Mouse (Mus musculus) adrenal gland, postnatal 10 days (tissue): ENCODE data around the gene Nfix. TPM values are rescaled to one million over a fixed set of nuclear protein-coding genes. Genes with fewer than 3 reads are reported as not detected.

Experiments used
- DNase-seq: peaks from one replicate; pipeline ENCODE4 v3.0.0; 2021; ENCODE audit warnings: mixed read lengths
- total RNA-seq, 2 experiments: library from RNA; stranded (reverse); gene quantifications; 2 replicates each; pipeline ENCODE4 v1.2.3; 2021

The Nfix gene
- total RNA-seq, 2 experiments from 2014 or later, result 145 to 200 TPM

- DNase-seq, result no peak
Measured at GRCm38 (mm10) chr8:84766422-84766821, 33.7 kb downstream of the Nfix start.

DNA sequence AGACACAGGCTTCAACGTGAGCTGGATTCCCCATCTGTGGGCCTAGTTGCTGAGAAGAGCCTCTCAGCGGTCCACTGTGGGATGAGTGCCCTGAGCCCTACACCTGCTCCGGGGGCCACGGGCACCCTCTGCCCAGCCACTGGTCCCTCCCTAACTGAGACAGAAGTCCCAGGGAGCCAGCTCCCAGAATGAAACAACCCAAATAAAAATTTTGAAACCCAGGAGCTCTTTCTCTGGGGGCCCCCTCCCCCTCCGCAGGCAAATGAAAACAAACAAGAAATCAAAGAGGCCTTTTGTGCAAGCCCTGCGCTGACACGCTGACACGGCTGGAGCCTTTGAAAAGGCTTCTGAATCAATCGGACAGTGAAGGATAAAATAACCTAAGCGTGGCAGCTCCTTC, 34.5 kb downstream of the Nfix start:
- DNase-seq, result no peak

DNA sequence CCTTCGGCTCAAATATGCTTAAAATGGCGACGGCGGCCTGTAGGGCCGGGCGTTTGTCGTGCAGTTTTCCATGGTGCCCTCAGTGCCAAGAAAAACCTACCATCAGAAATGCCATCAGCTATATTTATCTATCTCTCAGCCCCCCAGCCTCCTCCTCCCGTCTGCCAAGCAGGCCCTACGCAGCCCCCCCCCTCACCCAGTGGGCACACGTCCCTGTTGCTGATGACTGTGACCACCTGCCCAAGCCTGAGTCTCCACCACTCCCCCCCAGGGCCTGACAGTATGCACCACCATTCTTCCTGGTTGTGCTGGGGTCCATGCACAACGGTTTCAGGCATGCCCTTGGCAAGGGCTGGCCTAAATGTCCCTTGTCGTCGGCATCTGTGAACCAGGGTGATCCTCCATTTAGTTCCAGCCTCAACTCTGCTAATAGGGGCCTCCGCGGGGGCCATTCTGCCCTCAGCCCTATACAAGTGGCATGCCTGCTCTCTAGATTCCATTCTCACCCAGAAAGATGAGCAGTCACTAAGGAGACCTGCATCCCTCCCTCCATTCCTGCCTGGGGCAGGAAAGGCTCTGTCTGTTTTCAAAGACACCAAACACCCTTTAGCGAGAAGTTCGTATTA, 35.2 kb downstream of the Nfix start:
- DNase-seq, result no peak

GRCm38 (mm10) chr8:84764100-84764499, 36.0 kb downstream of the Nfix start:
- DNase-seq, result no peak

DNA sequence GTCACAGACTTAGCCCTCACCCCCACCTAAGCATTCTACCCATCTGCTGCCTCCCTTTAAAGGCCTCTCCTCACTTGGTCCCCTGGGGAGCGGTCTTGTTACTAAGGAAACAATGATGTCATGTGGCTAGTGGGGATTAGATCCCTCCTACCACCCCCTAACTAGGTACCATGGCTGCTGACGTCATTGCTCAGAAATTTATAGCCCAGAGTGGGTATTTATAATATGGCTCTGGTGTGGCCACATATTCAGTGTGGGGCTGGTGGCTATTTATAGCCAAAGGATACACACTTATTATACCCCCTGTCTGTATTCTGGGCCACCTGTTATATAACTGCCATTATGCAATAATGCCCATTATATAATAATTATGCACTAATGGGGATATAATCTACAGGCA, 39.2 kb downstream of the Nfix start:
- DNase-seq, result no peak

DNA sequence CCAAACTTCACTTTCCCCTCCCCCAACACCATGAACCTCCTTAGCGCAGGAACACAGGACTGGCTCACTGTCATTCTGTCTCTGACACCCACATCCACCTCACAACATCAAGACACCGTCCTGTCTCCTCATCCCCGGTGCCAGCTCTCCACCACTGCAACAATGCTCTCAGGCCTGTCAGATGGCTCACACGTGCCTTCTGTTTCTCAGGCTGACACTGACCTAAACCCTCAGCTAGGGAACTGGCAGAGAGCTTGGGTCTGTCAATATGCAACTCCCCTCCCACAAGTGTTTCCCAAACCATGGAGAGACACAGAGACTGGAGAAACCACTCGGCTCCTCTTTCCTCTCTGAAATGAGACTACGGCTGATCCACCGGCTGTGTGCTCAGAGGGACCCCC, 39.7 kb downstream of the Nfix start:
- DNase-seq, result no peak

GRCm38 (mm10) chr8:84759718-84760117, 40.4 kb downstream of the Nfix start:
- DNase-seq, result no peak

DNA sequence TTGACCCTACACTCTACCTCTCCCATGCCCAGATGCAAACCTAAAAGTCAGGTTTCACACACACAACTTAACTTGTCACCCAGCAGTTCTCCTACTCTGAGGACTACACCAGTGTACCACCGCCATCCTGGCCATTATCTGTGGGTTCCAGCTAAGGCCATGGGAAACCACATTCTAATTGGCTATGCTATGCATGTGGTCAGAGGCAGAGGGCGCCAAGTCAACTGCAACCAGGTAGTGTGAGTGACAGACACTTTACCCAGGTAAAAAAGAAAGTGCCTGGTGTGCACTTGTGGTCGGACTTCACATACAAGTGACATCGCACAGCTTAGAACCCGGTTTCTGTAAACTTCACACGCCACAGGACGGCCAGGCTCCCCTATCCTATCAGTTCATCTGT, 41.0 kb downstream of the Nfix start:
- peak; percentile 39 for DNase-seq

DNA sequence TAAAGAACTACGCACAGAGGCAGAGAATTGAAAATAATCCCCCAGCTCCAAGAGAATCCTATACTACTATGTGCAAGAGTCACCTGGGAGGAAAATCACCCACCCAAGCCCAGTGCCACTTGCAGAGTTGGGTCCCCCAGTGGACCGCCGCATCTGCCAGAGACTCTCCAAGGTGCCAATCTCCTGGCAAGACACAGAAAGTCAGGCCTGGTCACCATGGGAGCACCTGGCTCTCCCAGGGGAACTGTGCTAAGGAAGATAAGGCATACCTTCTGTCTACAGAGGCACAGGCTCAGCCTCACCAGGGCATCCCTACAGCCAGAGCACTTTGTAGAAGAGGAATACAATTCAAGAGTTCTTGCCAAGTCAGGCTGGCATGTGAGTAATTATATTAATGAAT, 41.8 kb downstream of the Nfix start:
- no peak for DNase-seq

DNA sequence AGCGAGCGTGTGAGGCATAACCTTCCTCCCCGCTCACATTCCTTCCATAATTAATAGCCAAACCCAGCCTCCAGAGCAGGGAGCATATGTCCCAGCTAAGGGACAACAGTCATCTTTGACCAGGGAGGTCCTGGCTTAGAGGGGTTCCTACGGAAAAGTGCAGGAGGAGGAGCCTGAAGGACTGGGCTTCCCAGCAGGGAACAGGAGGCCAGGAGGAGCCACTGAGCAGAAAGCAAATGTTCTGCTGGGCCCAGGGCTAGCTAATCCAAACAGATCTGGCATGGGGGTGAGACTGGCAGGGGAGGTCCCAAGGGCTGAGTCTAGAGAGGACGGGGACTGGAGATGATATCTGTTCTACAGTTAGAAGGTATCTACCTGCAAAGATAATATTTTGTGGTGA, 42.6 kb downstream of the Nfix start:
- DNase-seq, result no peak

DNA sequence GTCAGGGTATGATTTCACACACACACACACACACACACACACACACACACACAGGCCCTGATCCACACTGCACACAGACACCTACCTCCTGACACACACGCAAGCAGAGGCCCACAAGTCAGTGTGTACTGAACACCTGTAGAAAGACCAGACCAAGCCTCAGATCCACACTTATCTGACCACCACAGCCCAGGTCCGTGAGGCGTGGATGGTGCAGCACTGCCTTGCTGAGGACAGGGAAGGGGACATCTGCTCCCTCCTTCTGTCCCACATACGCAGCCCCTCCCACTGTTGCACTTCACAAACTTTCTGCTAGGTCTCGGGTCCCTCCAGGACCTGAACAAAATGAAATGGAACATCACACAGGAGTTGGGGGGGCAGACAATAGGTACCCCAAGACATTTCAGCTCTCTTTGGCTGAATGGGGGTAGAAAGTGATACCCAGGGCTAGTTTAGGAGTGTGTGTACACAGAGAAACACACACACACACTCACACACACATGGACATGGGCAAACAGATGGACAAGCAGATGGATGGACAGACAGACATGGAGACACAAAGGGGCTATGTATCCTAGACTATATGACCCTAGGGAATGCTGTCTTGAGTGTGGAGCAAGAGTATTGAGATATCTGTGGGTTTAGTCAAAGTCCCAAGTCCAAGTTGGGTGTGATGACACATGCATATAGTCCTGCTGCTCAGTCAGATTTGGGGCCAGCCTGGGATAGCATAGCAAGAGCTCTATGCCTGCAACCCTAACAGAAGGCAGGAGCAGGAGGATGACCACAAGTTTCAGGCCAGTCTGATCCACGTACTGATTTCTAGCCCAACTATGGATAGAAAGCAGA, 47.2 kb downstream of the Nfix start:
- no peak for DNase-seq

DNA sequence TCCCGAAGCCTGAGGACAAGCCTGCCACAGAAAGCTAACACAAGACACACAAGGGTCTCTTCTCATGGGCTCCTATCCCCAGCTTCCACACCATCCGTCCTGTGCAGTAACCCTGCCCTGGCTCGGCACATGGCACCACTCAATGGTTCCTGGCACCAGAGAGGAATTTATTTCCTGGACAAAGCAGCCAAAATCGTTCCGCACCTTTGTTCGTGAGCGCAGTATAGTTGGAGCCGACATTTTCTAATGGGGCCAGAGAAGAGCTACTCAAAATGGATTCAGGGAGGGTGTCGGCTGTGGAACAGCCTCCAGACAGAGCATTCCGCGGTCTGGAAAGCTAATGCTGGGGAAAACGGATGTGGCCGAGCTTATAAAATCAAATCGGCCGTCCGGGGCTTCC, 50.6 kb downstream of the Nfix start:
- no peak for DNase-seq

GRCm38 (mm10) chr8:84745032-84745925, 54.9 kb downstream of the Nfix start:
- DNase-seq, result no peak

- peak; percentile 74 for DNase-seq
Measured at GRCm38 (mm10) chr8:84743517-84744420, 56.4 kb downstream of the Nfix start.

DNA sequence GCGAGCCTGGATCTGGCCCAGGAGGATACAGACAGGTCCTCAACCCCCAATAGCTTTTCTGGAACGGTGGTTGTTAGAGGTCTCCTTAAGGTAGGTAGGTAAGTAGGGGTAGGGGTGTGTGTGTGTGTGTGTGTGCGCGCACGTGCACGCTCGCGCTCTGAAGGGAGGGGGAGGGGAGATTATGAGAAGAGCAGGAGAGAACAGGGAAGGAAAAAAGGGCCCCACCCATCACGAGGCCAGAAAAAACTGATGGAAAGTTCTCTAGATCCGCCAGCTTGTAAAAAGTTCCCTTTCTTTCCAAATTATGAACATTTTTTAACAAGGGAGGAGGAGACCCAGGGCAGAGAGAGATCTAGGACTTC, 57.1 kb downstream of the Nfix start:
- no peak for DNase-seq

- DNase-seq, result peak; percentile 54
Measured at GRCm38 (mm10) chr8:84742171-84743053, 57.7 kb downstream of the Nfix start.

- no peak for DNase-seq
Measured at GRCm38 (mm10) chr8:84740895-84741843, 59.0 kb downstream of the Nfix start.

DNA sequence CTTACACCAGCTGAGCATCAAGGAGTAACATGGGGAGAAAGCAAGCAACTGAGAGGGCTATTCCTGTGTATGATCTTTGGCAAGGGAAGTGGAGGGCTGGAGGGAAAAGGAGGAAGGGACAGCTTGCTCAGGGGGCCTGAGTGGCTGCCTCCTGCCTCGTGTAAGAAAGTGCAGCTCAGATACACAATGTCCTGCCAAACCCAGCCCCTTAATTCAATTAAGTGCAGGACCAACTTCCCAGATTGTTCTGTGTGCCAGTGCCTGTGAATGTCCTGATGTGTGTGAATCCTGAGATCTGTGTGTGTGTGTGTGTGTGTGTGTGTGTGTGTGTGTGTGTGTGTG, 60.8 kb downstream of the Nfix start:
- DNase-seq, result no peak

DNA sequence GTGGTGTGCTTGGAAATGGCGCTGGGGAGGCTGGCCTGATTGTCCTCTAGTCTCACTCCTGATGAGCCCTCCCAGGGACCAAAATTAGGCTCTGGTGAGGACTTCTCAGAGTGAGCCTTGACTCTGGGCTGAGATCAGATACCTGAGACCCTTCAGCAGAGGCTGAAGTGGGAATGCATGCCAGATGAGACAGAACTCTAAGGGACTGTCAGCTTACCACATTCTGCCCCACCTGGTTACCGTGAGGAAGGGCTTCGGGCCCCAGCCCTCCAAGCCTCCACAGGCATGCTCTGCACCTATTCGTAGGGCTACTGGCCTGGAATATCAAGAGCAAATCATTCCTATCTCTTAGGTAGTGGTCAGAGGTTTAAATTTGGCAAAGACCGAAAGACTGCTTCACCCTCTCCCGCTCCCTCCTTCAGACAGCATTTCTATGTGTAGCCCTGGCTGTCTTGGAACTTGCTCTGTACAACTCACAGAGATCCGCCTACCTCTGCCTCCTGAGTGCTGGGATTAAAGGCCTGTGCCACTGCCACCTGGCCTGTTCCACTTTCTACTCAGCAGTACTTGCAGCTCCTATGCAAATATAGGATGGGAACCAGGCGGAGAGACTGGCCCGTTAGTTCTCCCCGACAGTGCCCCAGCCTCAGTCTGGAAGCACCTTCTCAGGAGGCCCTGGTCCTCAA, 61.3 kb downstream of the Nfix start:
- no peak for DNase-seq
